Mouse (Mus musculus): Measurements from ENCODE around the gene Ftcd. TPM values are rescaled to one million over a fixed set of nuclear protein-coding genes. Genes with fewer than 3 reads are reported as not detected.

Ftcd gene
- polyA plus RNA-seq, 1 experiment from 2014 or later = 18.3 TPM

Other genes with a start within 250 kb of the Ftcd start
- gene Dip2a, start 230.4 kb upstream of the Ftcd start, polyA plus RNA-seq (2016; fragmentation: Nextera tagmentation; extraction: Ambion mirVana) = 2.4 and 2.7 TPM in 2 replicates
- not detected in 2 replicates for gene AC141477.1, start 135.2 kb upstream of the Ftcd start, polyA plus RNA-seq (2016; fragmentation: Nextera tagmentation; extraction: Ambion mirVana)
- gene Pcnt, start 132.9 kb upstream of the Ftcd start, polyA plus RNA-seq (2016; fragmentation: Nextera tagmentation; extraction: Ambion mirVana) = 12.6 and 13.8 TPM in 2 replicates
- gene 2610028H24Rik, start 126.6 kb upstream of the Ftcd start, polyA plus RNA-seq (2016; fragmentation: Nextera tagmentation; extraction: Ambion mirVana) = not detected in 2 replicates
- 39.1 and 43.3 TPM in 2 replicates for gene Mcm3ap, start 106.7 kb upstream of the Ftcd start, polyA plus RNA-seq (2016; fragmentation: Nextera tagmentation; extraction: Ambion mirVana)
- gene Ybey, start 106.5 kb upstream of the Ftcd start, polyA plus RNA-seq (2016; fragmentation: Nextera tagmentation; extraction: Ambion mirVana) = 5.3 and 5.7 TPM in 2 replicates
- gene Lss, start 44.1 kb upstream of the Ftcd start, polyA plus RNA-seq (2016; fragmentation: Nextera tagmentation; extraction: Ambion mirVana) = 51.9 and 53.5 TPM in 2 replicates
- gene Spatc1l, start 13.4 kb upstream of the Ftcd start, polyA plus RNA-seq (2016; fragmentation: Nextera tagmentation; extraction: Ambion mirVana) = not detected in 2 replicates
- 14.4 and 16.6 TPM in 2 replicates for gene Col6a2, start 48.0 kb downstream of the Ftcd start, polyA plus RNA-seq (2016; fragmentation: Nextera tagmentation; extraction: Ambion mirVana)
- 14.1 and 14.4 TPM in 2 replicates for gene Col6a1, start 150.5 kb downstream of the Ftcd start, polyA plus RNA-seq (2016; fragmentation: Nextera tagmentation; extraction: Ambion mirVana)